Mouse (Mus musculus): Measurements from ENCODE around the gene Pdpn. TPM values are rescaled to one million over a fixed set of nuclear protein-coding genes. Genes with fewer than 3 reads are reported as not detected.

Gene Pdpn
- total and polyA plus RNA-seq, 2 experiments, result 0.17 TPM; not detected in 1

DNA sequence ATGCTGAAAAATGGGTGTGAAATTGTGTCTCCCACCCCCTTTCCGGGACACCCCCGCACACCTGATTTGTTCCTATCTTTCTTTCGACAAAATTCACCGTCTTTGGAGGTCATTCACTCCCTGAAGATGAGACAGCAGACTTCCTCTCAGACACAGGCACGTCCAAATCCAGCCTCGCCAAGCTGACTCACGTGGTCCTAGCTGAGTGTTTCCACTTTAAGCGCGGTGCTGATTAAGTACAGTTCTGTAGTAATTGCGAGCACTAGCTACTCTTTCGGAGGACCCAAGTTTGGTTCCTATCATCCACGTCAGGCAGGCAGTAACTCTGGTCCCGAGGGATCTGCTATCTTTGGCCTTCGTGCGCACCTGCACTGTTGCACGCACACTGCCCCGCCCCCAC lies 35.6 kb upstream of the Pdpn start:
- Histone ChIP-seq H3K27ac (replicated peaks; ENCODE audit: insufficient read depth, low read depth, low read length) (no peak overlapping the region), H3K27me3 (ENCODE audit: control insufficient read depth, insufficient read depth, low read length) (no peaks in the 10 kb centered on the region), H3K4me1 (ENCODE audit: control insufficient read depth, insufficient read depth, low read length) (no peaks in the 10 kb centered on the region), H3K36me3 (ENCODE audit: control insufficient read depth, insufficient read depth, low read length) (no peaks in the 10 kb centered on the region), H3K9ac (ENCODE audit: low read depth, low read length) (no peak overlapping the region), H3K79me2 (ENCODE audit: control insufficient read depth, insufficient read depth, low read length) (no peaks in the 10 kb centered on the region), H3K4me3 (ENCODE audit: insufficient read depth, low read depth, low read length) (no peak overlapping the region)
- no peak for TF ChIP-seq POLR2A (IDR thresholded peaks at IDR 0.05; ENCODE audit: extremely low read depth, insufficient read depth, low read length)
- WGBS, result 80% methylated on average over 17 of the region's 17 CpGs
- DNase-seq (ENCODE audit: extremely low read depth, low read depth, low spot score), result no peak

DNA sequence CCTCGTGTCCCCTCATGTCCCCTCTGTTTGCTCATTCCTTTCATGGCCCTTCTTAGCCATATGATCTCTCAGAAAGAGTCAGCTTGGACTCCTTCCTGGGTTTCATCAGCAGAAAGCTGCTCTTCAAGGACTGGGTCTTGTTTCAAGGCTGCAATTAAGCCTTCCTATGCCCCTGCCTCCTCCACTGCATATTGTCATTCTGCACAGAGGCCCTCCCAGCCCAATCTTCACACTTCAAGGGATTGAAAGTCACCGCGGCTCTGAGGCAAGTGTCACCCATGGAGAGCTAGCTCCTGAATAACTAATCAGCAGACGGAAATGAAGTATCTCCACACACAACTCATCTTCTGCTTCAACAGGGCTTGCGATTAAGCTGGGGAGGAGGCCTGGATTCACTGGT lies 34.8 kb upstream of the Pdpn start:
- no peak overlapping the region for H3K9ac ChIP-seq (ENCODE audit: low read depth, low read length)
- H3K4me3 ChIP-seq (ENCODE audit: insufficient read depth, low read depth, low read length), result no peak overlapping the region
- H3K36me3 ChIP-seq (ENCODE audit: control insufficient read depth, insufficient read depth, low read length), result no peaks in the 10 kb centered on the region
- no peak for DNase-seq (ENCODE audit: extremely low read depth, low read depth, low spot score)
- no peaks in the 10 kb centered on the region for H3K79me2 ChIP-seq (ENCODE audit: control insufficient read depth, insufficient read depth, low read length)
- H3K4me1 ChIP-seq (ENCODE audit: control insufficient read depth, insufficient read depth, low read length), result no peaks in the 10 kb centered on the region
- 48% methylated on average over 5 of the region's 5 CpGs for WGBS
- H3K27ac ChIP-seq (replicated peaks; ENCODE audit: insufficient read depth, low read depth, low read length), result no peak overlapping the region
- TF ChIP-seq CTCF (IDR thresholded peaks at IDR 0.05; ENCODE audit: low read depth, low read length) (no peak), POLR2A (IDR thresholded peaks at IDR 0.05; ENCODE audit: extremely low read depth, insufficient read depth, low read length) (no peak)
- H3K27me3 ChIP-seq (ENCODE audit: control insufficient read depth, insufficient read depth, low read length), result no peaks in the 10 kb centered on the region

DNA sequence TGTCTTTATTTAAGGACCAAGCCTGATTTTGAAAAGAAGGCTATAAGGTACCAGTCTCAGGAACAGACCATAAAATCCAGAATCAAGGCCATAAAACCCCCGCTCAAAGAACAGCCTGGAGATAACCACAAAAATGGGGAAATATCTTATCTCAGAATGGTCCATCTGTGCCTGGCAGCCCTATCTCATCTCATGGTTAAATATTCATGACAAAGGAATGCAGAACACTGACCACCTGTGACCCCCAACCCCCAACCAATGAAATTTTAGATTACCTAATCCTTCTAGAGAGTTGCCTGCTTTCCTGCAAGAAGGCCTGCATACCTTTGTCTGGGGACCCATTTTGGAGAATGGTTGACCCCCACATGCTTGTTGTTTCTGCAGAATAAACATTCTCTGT lies 32.4 kb upstream of the Pdpn start:
- no peak overlapping the region for H3K4me3 ChIP-seq (ENCODE audit: insufficient read depth, low read depth, low read length)
- TF ChIP-seq CTCF (IDR thresholded peaks at IDR 0.05; ENCODE audit: low read depth, low read length) (no peak), POLR2A (IDR thresholded peaks at IDR 0.05; ENCODE audit: extremely low read depth, insufficient read depth, low read length) (no peak)
- WGBS, result 67% methylated on average over 1 of the region's 1 CpGs
- DNase-seq (ENCODE audit: extremely low read depth, low read depth, low spot score), result no peak
- H3K27ac ChIP-seq (replicated peaks; ENCODE audit: insufficient read depth, low read depth, low read length), result no peak overlapping the region
- H3K79me2 ChIP-seq (ENCODE audit: control insufficient read depth, insufficient read depth, low read length), result no peaks in the 10 kb centered on the region
- H3K9ac ChIP-seq (ENCODE audit: low read depth, low read length), result no peak overlapping the region
- H3K4me1 ChIP-seq (ENCODE audit: control insufficient read depth, insufficient read depth, low read length), result no peaks in the 10 kb centered on the region
- no peaks in the 10 kb centered on the region for H3K27me3 ChIP-seq (ENCODE audit: control insufficient read depth, insufficient read depth, low read length)
- H3K36me3 ChIP-seq (ENCODE audit: control insufficient read depth, insufficient read depth, low read length), result no peaks in the 10 kb centered on the region

DNA sequence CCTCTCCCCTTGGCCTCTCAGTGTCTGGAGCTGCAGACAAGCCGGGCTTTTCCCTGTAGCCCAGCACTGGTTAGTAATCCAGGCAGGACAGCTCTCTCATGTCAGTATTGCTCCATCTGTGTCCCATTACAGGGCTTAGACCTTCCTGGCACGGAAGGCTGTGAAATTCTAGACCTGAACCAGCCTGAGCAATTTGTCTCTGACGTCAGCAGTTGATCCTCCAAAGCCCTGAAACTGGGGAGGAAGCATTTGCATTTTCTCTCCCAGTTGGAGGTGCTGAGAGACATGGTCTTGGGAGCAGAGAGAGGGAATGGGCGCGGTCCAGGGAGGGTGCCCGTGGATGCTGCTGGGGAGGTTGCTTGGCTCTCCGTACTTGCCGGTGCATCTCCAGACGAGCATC lies 31.2 kb upstream of the Pdpn start:
- no peak overlapping the region for H3K27ac ChIP-seq (replicated peaks; ENCODE audit: insufficient read depth, low read depth, low read length)
- no peak for TF ChIP-seq POLR2A (IDR thresholded peaks at IDR 0.05; ENCODE audit: extremely low read depth, insufficient read depth, low read length)
- TF ChIP-seq CTCF (IDR thresholded peaks at IDR 0.05; ENCODE audit: low read depth, low read length), result no peak
- no peaks in the 10 kb centered on the region for H3K36me3 ChIP-seq (ENCODE audit: control insufficient read depth, insufficient read depth, low read length)
- H3K79me2 ChIP-seq (ENCODE audit: control insufficient read depth, insufficient read depth, low read length), result no peaks in the 10 kb centered on the region
- WGBS, result 45% methylated on average over 9 of the region's 9 CpGs
- H3K4me3 ChIP-seq (ENCODE audit: insufficient read depth, low read depth, low read length), result no peak overlapping the region
- no peaks in the 10 kb centered on the region for H3K4me1 ChIP-seq (ENCODE audit: control insufficient read depth, insufficient read depth, low read length)
- no peak for DNase-seq (ENCODE audit: extremely low read depth, low read depth, low spot score)
- H3K9ac ChIP-seq (ENCODE audit: low read depth, low read length), result no peak overlapping the region
- no peaks in the 10 kb centered on the region for H3K27me3 ChIP-seq (ENCODE audit: control insufficient read depth, insufficient read depth, low read length)

DNA sequence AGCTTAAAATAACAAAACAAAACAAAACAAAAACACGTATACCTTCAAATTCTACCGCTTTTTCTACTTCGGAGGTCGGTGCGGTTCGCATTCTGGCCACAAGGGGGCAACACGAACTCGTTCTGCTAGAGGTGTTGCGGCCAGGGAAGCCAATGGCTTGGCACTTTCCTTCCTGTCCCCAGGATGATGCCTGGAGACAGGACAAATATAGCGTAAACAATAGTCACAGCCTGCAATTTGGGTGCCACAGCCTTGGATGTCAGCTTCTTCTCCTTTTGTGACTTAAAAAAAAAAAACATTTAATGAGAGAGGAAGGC lies 26.2 kb upstream of the Pdpn start:
- no peak overlapping the region for H3K9ac ChIP-seq (ENCODE audit: low read depth, low read length)
- peak; percentile 19 for DNase-seq (ENCODE audit: extremely low read depth, low read depth, low spot score)
- H3K27me3 ChIP-seq (ENCODE audit: control insufficient read depth, insufficient read depth, low read length), result no peaks in the 10 kb centered on the region
- no peaks in the 10 kb centered on the region for H3K79me2 ChIP-seq (ENCODE audit: control insufficient read depth, insufficient read depth, low read length)
- 2% methylated on average over 10 of the region's 10 CpGs for WGBS
- H3K4me3 ChIP-seq (ENCODE audit: insufficient read depth, low read depth, low read length), result no peak overlapping the region
- TF ChIP-seq CTCF (IDR thresholded peaks at IDR 0.05; ENCODE audit: low read depth, low read length) (peak; percentile 87), POLR2A (IDR thresholded peaks at IDR 0.05; ENCODE audit: extremely low read depth, insufficient read depth, low read length) (no peak)
- no peak overlapping the region for H3K27ac ChIP-seq (replicated peaks; ENCODE audit: insufficient read depth, low read depth, low read length)
- no peaks in the 10 kb centered on the region for H3K4me1 ChIP-seq (ENCODE audit: control insufficient read depth, insufficient read depth, low read length)
- no peaks in the 10 kb centered on the region for H3K36me3 ChIP-seq (ENCODE audit: control insufficient read depth, insufficient read depth, low read length)

DNA sequence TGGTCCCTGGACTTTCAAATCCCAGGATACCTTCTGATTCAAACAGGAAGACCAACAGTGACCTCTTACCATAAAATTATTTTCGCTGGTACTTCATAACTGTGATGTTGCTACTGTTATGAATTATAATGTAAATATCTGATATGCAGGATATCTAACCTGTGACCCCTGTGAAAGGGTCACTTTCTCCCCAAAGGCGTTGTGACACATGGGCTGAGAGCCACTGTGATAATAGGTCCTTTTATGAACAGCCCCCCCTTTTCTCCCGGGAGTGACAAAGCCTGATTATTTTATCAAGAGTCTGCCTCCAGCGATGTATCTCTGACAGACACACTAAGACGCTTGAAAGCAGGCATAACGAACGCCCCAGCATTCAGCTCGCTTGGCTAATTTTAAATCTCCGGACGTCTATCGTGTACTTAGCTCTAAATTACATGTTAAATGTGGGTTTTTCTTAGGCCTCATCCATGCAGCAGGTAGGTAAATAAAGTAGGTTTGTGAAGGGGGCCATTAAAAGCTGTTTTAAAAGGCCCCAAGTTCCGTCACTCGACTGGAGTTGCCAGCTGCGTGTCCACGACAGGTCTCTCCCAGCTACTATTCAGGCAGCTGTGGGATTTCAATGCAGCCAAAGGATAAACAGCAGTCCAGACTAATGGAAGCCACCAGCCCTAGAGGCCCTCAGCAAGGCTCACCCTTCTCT lies 25.7 kb upstream of the Pdpn start:
- Histone ChIP-seq H3K36me3 (ENCODE audit: control insufficient read depth, insufficient read depth, low read length) (no peaks in the 10 kb centered on the region), H3K4me1 (ENCODE audit: control insufficient read depth, insufficient read depth, low read length) (no peaks in the 10 kb centered on the region), H3K27me3 (ENCODE audit: control insufficient read depth, insufficient read depth, low read length) (no peaks in the 10 kb centered on the region), H3K4me3 (ENCODE audit: insufficient read depth, low read depth, low read length) (no peak overlapping the region), H3K27ac (replicated peaks; ENCODE audit: insufficient read depth, low read depth, low read length) (no peak overlapping the region), H3K9ac (ENCODE audit: low read depth, low read length) (no peak overlapping the region), H3K79me2 (ENCODE audit: control insufficient read depth, insufficient read depth, low read length) (no peaks in the 10 kb centered on the region)
- no peak for DNase-seq (ENCODE audit: extremely low read depth, low read depth, low spot score)
- 47% methylated on average over 15 of the region's 15 CpGs for WGBS
- TF ChIP-seq CTCF (IDR thresholded peaks at IDR 0.05; ENCODE audit: low read depth, low read length) (no peak), POLR2A (IDR thresholded peaks at IDR 0.05; ENCODE audit: extremely low read depth, insufficient read depth, low read length) (no peak)

Data from liver, adult 2 months (tissue).